In the genomic region with DNA sequence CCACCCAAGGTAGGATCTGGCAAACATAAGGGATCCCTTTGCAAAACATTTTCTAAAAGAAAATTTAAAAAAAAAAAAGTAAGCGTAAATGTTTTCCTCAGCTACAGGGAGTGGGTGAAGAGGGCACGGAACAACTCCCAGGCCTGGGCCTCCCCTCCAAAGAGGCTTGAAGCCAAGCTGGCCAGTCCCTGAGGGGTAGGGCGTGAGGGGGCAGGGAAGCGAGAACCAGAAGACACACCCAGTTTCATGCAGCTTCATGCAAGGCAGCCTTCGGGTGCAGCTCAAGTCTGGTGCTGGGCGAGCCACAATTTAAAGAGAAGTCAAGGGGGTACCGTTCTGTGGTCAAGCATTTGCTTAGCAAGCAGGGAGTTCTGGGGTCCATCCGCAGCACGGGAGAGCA, we compare ENCODE assay signal across 12 mouse cellular contexts. TPM values are rescaled to one million over a fixed set of nuclear protein-coding genes. Genes with fewer than 3 reads are reported as not detected.
DNase-seq lines count a peak whose midpoint lies in the region; ATAC-seq lines count a peak whose summit lies in the region.
"Had no signal": no experiment of that assay in that cellular context is flagged by ENCODE, and none has a peak within 500 bp of the region (broad histone marks: within the 10 kb centered on the region; RNA-seq: fewer than 3 reads in every experiment).

No protein-coding gene starts in this region.

- H3K27me3 ChIP-seq in intestine, embryonic 14.5 days (replicated peaks; ENCODE audit: control insufficient read depth, insufficient read depth, low read length): peaks cover 8% of the 10 kb centered on the region
- peaks cover 6% of the 10 kb centered on the region for H3K27me3 ChIP-seq in intestine, embryonic 16.5 days (replicated peaks; ENCODE audit: control insufficient read depth, insufficient read depth, low read length)
- H3K27me3 ChIP-seq in heart, embryonic 14.5 days (ENCODE audit: control insufficient read depth, insufficient read depth, low read length): no peaks in the 10 kb centered on the region

- ATAC-seq in intestine, embryonic 14.5 days (replicated peaks; ENCODE audit: low FRiP score, low TSS enrichment, low read depth): no peak
- no peak for ATAC-seq in intestine, embryonic 16.5 days
- no peak for ATAC-seq in heart, embryonic 14.5 days (ENCODE audit: insufficient number of reproducible peaks, insufficient read depth, low FRiP score, low read depth)
- no peak for ATAC-seq in erythroid progenitor cell, adult 5-6 weeks (replicated peaks; ENCODE audit: low FRiP score, poor library complexity, severe bottlenecking)
- ATAC-seq: forebrain, embryonic 16.5 days; inflammation-experienced regulatory T-cells, adult 6 months had no signal

- peaks cover 3% of the 10 kb centered on the region for H3K36me3 ChIP-seq in intestine, embryonic 14.5 days (ENCODE audit: control insufficient read depth, insufficient read depth, low read length)
- no peaks in the 10 kb centered on the region for H3K36me3 ChIP-seq in intestine, embryonic 16.5 days (ENCODE audit: control insufficient read depth, insufficient read depth, low read length)
- peaks cover 54% of the 10 kb centered on the region for H3K36me3 ChIP-seq in heart, embryonic 14.5 days (ENCODE audit: control insufficient read depth, insufficient read depth, low read length)

- H3K9me3 ChIP-seq in intestine, embryonic 14.5 days (ENCODE audit: control insufficient read depth, low read length): no peaks in the 10 kb centered on the region
- H3K9me3 ChIP-seq in intestine, embryonic 16.5 days (ENCODE audit: control insufficient read depth, low read length): no peaks in the 10 kb centered on the region
- no peaks in the 10 kb centered on the region for H3K9me3 ChIP-seq in heart, embryonic 14.5 days (ENCODE audit: control insufficient read depth, low read length)
- H3K9me3 ChIP-seq: megakaryocyte, embryonic 14.5 days had no signal

- H3K27ac ChIP-seq in intestine, embryonic 14.5 days (ENCODE audit: low read depth): 0 out of 2 replicates have a peak overlapping the region, but pooled peaks have one; percentile 23
- H3K27ac ChIP-seq in intestine, embryonic 16.5 days (ENCODE audit: low read length): no peak overlapping the region
- peak overlapping the region; percentile 96 for H3K27ac ChIP-seq in brown adipose tissue, adult 24 weeks (replicated peaks; ENCODE audit: low read depth, low read length)
- H3K27ac ChIP-seq in heart, embryonic 14.5 days (replicated peaks in 1 of 2; ENCODE audit: control insufficient read depth in 1 of 2, insufficient read depth in 1 of 2, low read depth in 2 of 2, low read length in 2 of 2): peak overlapping the region in 1 of 2 experiments; percentile 98; a peak in 2 of 4 replicates

- 67% methylated on average over 9 of the region's 9 CpGs for WGBS in intestine, embryonic 14.5 days
- 69% methylated on average over 9 of the region's 9 CpGs for WGBS in intestine, embryonic 16.5 days
- 67% methylated on average over 9 of the region's 9 CpGs for WGBS in heart, embryonic 14.5 days

- no peak for DNase-seq in intestine, embryonic 14.5 days (ENCODE audit: low spot score)
- DNase-seq in lung, postnatal 25 days (ENCODE audit: low spot score): peak; percentile 75
- no peak for DNase-seq in T-cell, adult 2 months (ENCODE audit: low spot score)
- no peak for DNase-seq in liver
- DNase-seq: layer of hippocampus, postnatal 36 days had no signal

- no peak overlapping the region for H3K9ac ChIP-seq in intestine, embryonic 14.5 days (ENCODE audit: low read length)
- H3K9ac ChIP-seq in intestine, embryonic 16.5 days (ENCODE audit: low read depth, low read length): no peak overlapping the region
- peak overlapping the region; percentile 59 for H3K9ac ChIP-seq in heart, embryonic 14.5 days (ENCODE audit: low read length)

- H3K4me3 ChIP-seq in intestine, embryonic 14.5 days (ENCODE audit: low read depth, low read length): no peak overlapping the region
- no peak overlapping the region for H3K4me3 ChIP-seq in intestine, embryonic 16.5 days (ENCODE audit: low read length)
- H3K4me3 ChIP-seq in brown adipose tissue, adult 24 weeks (ENCODE audit: insufficient read depth, low read depth, low read length): peak overlapping the region; percentile 83
- no peak overlapping the region for H3K4me3 ChIP-seq in heart, embryonic 14.5 days (ENCODE audit: control insufficient read depth in 1 of 2, insufficient read depth in 1 of 2, low read depth in 1 of 2, low read length in 2 of 2)
- H3K4me3 ChIP-seq: megakaryocyte, embryonic 14.5 days had no signal

- peaks cover 21% of the 10 kb centered on the region for H3K4me1 ChIP-seq in intestine, embryonic 14.5 days (replicated peaks; ENCODE audit: control insufficient read depth, insufficient read depth, low read length)
- H3K4me1 ChIP-seq in intestine, embryonic 16.5 days (ENCODE audit: control insufficient read depth, insufficient read depth, low read length): peaks cover 43% of the 10 kb centered on the region
- H3K4me1 ChIP-seq in brown adipose tissue, adult 24 weeks (ENCODE audit: control insufficient read depth, insufficient read depth, insufficient read length, low read length): peaks cover 16% of the 10 kb centered on the region
- H3K4me1 ChIP-seq in heart, embryonic 14.5 days (ENCODE audit: control insufficient read depth in 2 of 2, insufficient read depth in 2 of 2, low read length in 2 of 2): peaks cover 64 to 98% of the 10 kb centered on the region in 2 experiments

- H3K4me2 ChIP-seq in intestine, embryonic 14.5 days (ENCODE audit: low read length): no peak overlapping the region
- H3K4me2 ChIP-seq in intestine, embryonic 16.5 days (ENCODE audit: low read depth, low read length): no peak overlapping the region
- 0 out of 2 replicates have a peak overlapping the region, but pooled peaks have one; percentile 29 for H3K4me2 ChIP-seq in heart, embryonic 14.5 days (ENCODE audit: low read length)

RNA-seq across cellular contexts. Expression of a gene that starts 7.0 kb away (rescaled TPM):
- 99.3 and 102 TPM in 2 replicates for polyA plus RNA-seq in intestine, embryonic 14.5 days (2014; fragmentation: Nextera tagmentation; extraction: Ambion mirVana)
- polyA plus RNA-seq in intestine, embryonic 16.5 days (2015; fragmentation: Nextera tagmentation; extraction: Ambion mirVana): 214 and 221 TPM in 2 replicates
- 242 and 279 TPM in 2 replicates for polyA plus RNA-seq in brown adipose tissue, adult 24 weeks (2012; ENCODE audit: insufficient read depth, insufficient read length, missing spikeins)
- 200 and 204 TPM in 2 replicates for polyA plus RNA-seq in heart, embryonic 14.5 days (2014; fragmentation: Nextera tagmentation; extraction: Ambion mirVana)
- not detected in 2 replicates for total RNA-seq in erythroid progenitor cell, adult 5-6 weeks (2015; ENCODE audit: low replicate concordance)
- total RNA-seq in erythroid progenitor cell, adult 5-6 weeks (2017; ENCODE audit: low replicate concordance): not detected in 2 replicates

RNA-seq across cellular contexts. Expression of a gene that starts 24.3 kb away (rescaled TPM):
- polyA plus RNA-seq in intestine, embryonic 14.5 days (2014; fragmentation: Nextera tagmentation; extraction: Ambion mirVana): 36.6 and 42.9 TPM in 2 replicates
- polyA plus RNA-seq in intestine, embryonic 16.5 days (2015; fragmentation: Nextera tagmentation; extraction: Ambion mirVana): 48.9 and 53.2 TPM in 2 replicates
- 18.8 and 20.9 TPM in 2 replicates for polyA plus RNA-seq in brown adipose tissue, adult 24 weeks (2012; ENCODE audit: insufficient read depth, insufficient read length, missing spikeins)
- 51.8 and 53.3 TPM in 2 replicates for polyA plus RNA-seq in heart, embryonic 14.5 days (2014; fragmentation: Nextera tagmentation; extraction: Ambion mirVana)
- 31.0 and 31.4 TPM in 2 replicates for total RNA-seq in erythroid progenitor cell, adult 5-6 weeks (2015; ENCODE audit: low replicate concordance)
- total RNA-seq in erythroid progenitor cell, adult 5-6 weeks (2017; ENCODE audit: low replicate concordance): 26.2 and 26.6 TPM in 2 replicates

RNA-seq across cellular contexts. Expression of a gene that starts 45.6 kb away (rescaled TPM):
- 30.6 and 32.5 TPM in 2 replicates for polyA plus RNA-seq in intestine, embryonic 14.5 days (2014; fragmentation: Nextera tagmentation; extraction: Ambion mirVana)
- polyA plus RNA-seq in intestine, embryonic 16.5 days (2015; fragmentation: Nextera tagmentation; extraction: Ambion mirVana): 38.8 and 43.3 TPM in 2 replicates
- polyA plus RNA-seq in brown adipose tissue, adult 24 weeks (2012; ENCODE audit: insufficient read depth, insufficient read length, missing spikeins): 26.1 and 26.7 TPM in 2 replicates
- polyA plus RNA-seq in heart, embryonic 14.5 days (2014; fragmentation: Nextera tagmentation; extraction: Ambion mirVana): 54.8 and 57.2 TPM in 2 replicates
- total RNA-seq in erythroid progenitor cell, adult 5-6 weeks (2015; ENCODE audit: low replicate concordance): 316 and 341 TPM in 2 replicates
- 355 and 494 TPM in 2 replicates for total RNA-seq in erythroid progenitor cell, adult 5-6 weeks (2017; ENCODE audit: low replicate concordance)
